Mouse (Mus musculus) natural killer cell, adult 2 months (primary cell): ENCODE measurements around the gene Mta1.

Source experiments
- DNase-seq, 2 experiments: peaks; one replicate each; pipeline ENCODE4 v3.0.0; 2022; ENCODE audit warnings: low spot score in 2 of 2

Gene Mta1

GRCm38 (mm10) chr12:113134502-113134901 lies 36.4 kb downstream of the Mta1 start:
- DNase-seq: no peak

DNA sequence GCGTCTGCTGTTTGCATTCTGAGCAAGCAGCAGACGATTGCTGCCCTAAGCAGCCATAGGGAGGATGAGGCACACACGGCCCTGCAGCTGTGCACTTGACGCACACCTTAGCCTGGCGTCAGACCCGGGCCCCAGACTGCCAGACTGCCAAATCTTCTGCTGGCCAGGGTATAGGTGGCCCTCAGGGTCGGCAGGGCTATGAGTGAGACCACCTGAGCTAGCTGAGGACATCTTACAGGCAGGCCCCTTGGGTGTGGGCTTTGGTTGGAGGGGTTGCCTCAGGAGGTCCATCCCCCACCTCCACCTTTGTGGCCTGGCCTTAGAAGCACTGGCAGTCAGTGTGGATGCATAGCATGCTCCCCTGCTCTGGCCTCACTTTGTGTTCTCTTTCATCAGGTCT lies 37.3 kb downstream of the Mta1 start:
- no peak for DNase-seq

DNA sequence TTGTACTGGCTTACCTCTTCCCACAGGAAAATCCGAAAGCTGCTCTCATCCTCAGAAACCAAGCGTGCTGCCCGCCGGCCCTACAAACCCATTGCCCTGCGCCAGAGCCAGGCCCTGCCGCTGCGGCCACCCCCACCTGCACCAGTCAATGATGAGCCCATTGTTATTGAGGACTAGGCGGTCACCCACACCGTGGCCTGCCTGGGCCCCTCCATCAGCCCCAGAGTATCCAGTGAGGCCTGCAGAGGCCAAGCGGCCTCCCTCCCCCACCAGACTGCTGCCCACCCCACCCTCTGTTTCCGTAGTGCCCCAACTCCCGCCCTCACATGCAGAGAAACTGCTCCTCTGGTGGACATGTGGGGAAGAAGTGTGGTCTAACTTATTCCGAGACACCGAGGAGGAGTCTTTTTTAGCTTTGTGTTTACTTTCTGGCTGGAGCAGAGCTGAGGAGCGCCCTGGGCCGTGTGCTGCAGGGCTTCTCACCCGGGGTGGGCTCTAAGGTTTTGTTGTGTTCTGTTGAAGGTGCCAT lies 38.5 kb downstream of the Mta1 start:
- no peak for DNase-seq

DNA sequence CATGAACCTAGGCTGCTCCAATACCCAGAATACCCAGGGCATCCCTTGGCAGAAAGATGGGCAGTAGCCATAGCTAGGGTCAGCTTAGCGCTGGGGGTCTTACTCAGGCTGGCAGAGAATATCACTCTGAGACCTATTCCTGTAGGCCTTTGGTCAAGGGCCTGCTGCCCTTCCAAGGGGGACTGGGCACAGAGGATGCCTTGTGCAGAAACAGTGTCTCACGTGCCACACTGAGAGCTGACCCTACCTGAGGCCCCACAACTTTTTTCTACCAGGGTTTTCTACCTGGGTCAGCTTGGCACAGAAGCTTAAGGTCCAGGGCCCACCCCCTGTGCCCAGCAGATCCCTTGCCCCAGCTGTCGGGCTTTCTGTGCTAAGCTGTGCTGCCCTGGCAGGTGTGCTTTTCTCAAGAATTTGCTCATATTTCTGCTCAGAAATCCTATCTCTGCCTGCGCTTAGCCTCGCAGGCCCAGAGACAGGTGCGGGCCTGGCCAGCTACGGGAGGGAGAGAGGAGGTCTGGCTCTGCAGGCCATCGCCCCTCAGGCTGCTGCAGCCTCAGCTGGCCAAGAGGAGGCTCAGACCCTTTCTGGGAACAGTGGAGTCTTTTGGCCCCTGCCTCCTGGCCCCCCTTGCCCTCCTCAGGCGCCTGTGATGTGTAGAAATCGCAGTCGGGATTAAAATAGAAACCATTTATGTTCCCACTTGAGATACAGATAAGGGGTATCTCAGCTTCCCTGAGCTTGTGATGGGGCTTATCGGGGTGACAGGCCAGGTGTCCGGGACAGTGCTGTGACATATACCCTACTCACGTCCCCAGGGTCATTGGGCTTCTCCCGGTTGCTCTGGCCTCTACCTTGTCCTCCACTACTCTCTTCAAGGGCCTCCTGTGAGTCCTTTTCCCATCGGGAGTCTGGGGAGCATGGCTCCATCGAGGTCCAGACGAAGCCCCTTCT lies 39.5 kb downstream of the Mta1 start:
- DNase-seq: no peak

DNA sequence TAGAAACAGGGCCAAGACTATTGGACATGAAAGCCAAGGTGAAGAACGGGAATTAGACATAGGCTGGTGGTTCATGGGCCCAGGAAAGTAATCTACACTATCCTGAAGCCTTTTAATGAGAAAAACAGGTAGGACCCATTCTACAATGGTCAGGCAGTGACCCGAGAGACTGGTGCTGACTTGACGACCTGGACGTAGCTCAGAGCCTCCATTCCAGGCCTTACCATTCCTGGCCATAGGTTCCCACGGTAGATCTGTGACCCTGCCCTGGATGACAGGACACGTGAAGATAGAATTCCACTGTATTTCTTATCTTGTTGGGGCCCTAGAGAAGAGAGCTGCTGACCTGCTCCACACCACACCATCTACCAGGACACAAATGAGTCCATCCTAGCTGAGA lies 40.2 kb downstream of the Mta1 start:
- DNase-seq: no peak

DNA sequence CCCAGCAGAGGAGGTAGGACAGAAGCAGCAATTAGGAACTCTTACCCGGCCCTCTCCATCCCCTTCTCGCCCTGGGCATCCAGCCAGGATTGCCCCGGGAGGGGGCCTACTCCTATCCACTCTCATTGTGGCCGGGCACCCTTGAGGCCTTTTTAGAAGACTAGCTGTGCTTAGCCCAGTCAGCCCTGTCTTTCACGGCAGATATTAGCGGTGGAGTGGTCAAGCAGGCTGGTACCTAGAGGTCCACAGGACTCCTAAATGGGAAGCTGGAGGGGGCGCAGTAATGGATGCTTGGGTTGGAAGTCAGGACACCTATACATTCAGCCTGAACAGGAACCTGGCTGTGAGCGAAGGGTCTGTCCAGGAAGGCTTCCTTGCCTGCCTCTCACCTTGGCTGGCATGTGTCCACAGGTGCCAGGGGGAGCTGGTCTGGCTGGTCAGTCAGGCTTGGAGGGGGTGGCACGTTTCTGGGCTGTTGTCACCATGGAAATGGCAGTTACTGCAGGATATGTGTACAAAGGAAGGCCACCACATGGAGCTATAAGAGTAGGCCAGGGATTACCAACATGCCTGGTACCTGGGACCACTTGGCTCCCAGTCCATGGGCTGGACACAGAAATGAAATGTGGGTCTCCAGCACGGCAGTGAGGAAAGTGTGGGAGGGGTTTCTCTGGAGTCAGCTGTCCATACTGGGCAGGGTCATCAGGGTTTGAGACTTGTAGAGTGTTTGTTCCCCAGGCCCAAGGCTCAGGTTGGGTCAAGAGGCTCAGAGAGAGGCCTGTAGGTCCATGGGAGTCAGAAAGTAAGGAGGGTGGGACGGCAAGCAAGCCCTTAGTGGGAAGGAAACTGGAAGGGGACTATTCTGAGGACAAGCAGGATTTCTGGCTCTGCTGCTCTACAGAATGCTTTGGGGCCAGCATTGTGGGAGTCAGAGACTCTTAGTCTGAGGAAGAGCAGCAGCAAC lies 41.1 kb downstream of the Mta1 start:
- DNase-seq: no peak

- peak; percentile 77 to 89 for DNase-seq
These were observed 42.0 kb downstream of the Mta1 start, which contains the start of gene Crip2 for GRCm38 (mm10) chr12:113139908-113140615. Gene Crip2 (plus strand): TSS chr12:113140236.

GRCm38 (mm10) chr12:113140616-113141411 lies 42.7 kb downstream of the Mta1 start:
- DNase-seq: no peak

- DNase-seq: no peak
These were observed 43.5 kb downstream of the Mta1 start for GRCm38 (mm10) chr12:113141531-113141973.

DNA sequence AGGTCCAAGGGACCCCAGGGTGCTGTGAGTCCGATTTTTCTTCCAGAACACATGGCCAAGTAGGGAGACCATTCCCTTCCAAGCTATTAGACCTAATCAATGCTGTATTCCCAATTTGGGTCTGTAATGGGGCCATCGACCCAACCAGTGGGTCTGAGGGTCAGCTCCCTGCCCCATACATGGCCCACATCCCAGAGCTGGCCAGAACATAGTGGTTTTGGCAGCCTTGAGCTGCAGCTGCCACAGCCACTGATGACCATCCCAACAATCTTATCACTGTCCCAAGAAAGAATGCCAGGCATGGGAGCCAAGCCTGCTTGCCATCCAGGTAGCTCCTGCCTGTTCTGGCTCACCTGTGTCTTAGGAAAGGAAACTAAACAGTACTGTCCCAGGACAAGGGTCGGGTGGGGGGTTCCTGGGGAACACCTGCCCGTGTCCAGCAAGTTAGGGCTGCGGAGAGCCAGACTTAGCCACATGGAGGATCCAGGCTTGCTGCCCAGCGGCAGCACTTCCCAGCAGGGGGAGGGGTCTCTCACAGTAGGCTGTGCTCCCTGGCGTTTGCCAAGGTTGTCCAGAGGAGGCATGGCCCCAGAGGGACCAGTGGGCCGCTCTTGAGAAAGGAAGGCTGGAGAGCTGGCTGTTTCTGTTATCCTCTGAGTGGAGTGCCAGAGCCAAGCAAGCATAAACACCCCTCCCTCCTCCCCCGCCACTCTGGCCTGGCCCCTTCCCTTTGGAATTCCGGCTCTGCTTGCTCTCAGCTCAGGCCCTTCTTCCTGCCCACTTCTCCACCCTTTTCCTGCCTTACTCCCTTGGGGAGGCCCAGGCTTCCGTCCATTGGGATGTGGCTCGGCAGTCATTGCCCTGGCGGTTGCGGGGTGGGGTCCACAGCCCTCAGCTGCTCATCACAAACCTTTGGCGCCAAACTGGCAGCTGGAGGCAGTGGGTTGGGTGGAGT lies 44.2 kb downstream of the Mta1 start:
- DNase-seq: no peak

- DNase-seq: no peak
These were observed 45.1 kb downstream of the Mta1 start for GRCm38 (mm10) chr12:113143164-113143563.

- peak; percentile 45 to 48 for DNase-seq
These were observed 46.1 kb downstream of the Mta1 start for GRCm38 (mm10) chr12:113144001-113144756.

DNA sequence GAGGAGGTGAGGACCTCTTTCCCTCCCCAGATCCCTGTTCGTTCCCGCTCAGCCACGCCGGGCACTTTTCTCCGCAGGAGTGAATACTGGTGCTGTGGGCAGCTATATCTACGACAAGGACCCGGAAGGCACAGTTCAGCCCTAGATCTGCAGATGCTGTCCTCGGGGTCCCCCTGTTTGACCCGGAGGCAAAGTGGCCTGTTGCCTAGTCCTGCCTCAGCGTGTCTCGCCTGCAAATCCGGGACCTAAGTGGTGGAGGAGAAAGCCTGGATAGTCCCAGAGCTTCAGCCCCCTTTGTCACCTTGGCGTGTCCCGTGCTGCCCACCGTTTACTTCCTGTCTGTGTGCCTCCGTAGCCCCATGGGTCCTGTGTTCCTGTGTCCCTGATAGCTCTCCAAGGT lies 46.8 kb downstream of the Mta1 start:
- no peak for DNase-seq

DNA sequence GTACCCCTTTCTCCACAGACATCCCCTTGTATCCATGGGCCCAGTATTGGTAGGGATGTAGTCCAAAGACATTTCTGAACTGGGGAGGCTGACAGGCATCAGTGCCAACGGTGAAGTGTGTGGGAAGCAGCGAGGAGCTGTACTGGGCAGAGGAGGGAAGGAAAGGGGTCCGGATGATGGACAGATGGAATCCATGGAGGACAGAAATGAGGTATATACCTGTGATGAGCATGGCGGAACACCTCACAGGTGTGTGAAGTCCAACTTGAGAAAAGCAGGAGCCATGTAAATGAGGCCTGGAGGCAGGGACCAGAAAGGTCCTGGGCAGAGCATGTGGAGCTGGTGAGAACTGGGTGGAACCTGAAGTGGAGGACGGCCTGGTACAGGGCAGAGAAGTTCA lies 47.5 kb downstream of the Mta1 start:
- no peak for DNase-seq

- DNase-seq: peak; percentile 92 to 93
These were observed 48.3 kb downstream of the Mta1 start, which contains the start of gene Crip1 for GRCm38 (mm10) chr12:113146112-113147057. Gene Crip1 (plus strand): TSS chr12:113146316.

- no peak for DNase-seq
These were observed 49.4 kb downstream of the Mta1 start for GRCm38 (mm10) chr12:113147481-113147880.

GRCm38 (mm10) chr12:113148381-113149035 lies 50.4 kb downstream of the Mta1 start:
- peak in 1 of 2 experiments; percentile 62 for DNase-seq
